Mouse (Mus musculus): Measurements from ENCODE around the gene Qtrt2. TPM values are rescaled to one million over a fixed set of nuclear protein-coding genes. Genes with fewer than 3 reads are reported as not detected.

Gene Qtrt2
- total RNA-seq, 2 experiments from 2014 or later, result 9.9 to 13.0 TPM

GRCm38 (mm10) chr16:43816321-43816720 lies 110.3 kb downstream of the Qtrt2 start:
- DNase-seq, result no peak

- DNase-seq, result no peak
Observed at GRCm38 (mm10) chr16:43814644-43815043, 112.0 kb downstream of the Qtrt2 start.

Other genes with a start within 250 kb of the Qtrt2 start
- gene Drd3, start 172.8 kb downstream of the Qtrt2 start, total RNA-seq (2021), result not detected
- 1 to 10 TPM; 1.7 to 2.4 TPM for gene Ccdc191, start 37.0 kb downstream of the Qtrt2 start, total RNA-seq (2021)
- under 1 TPM; 0.27 to 0.95 TPM for gene Zdhhc23, start 53.0 kb upstream of the Qtrt2 start, total RNA-seq (2021)
- under 1 TPM; 0.30 to 0.69 TPM for gene Gramd1c, start 136.5 kb upstream of the Qtrt2 start, total RNA-seq (2021)
- 10 to 100 TPM; 24.7 to 27.8 TPM for gene Atp6v1a, start 212.9 kb upstream of the Qtrt2 start, total RNA-seq (2021)
- gene Naa50, start 213.0 kb upstream of the Qtrt2 start, total RNA-seq (2021), result 10 to 100 TPM; 54.6 to 55.7 TPM
- gene Usf3, start 246.4 kb upstream of the Qtrt2 start, total RNA-seq (2021), result 10 to 100 TPM; 15.9 to 16.6 TPM